Mouse (Mus musculus) C2C12 (cell line): ENCODE results near the gene Fmo1.

Source experiments
- CEBPB ChIP-seq: IDR thresholded peaks from one replicate; pipeline ENCODE4 v1.6.1; 2011; ENCODE audit warnings: low read depth, mild to moderate bottlenecking, control low read depth, moderate library complexity
- CTCF ChIP-seq: IDR thresholded peaks from one replicate; pipeline ENCODE4 v1.5.1; 2011; ENCODE audit not compliant: control insufficient read depth, insufficient read depth, insufficient read length
- MAX ChIP-seq: IDR thresholded peaks from one replicate; pipeline ENCODE4 v1.6.1; 2011; ENCODE audit warnings: mild to moderate bottlenecking, control low read depth
- MYOD1 ChIP-seq: IDR thresholded peaks from one replicate; pipeline ENCODE4 v1.6.1; 2011; ENCODE audit warnings: low read depth; ENCODE audit not compliant: control insufficient read depth, insufficient read length
- MYOG ChIP-seq: IDR thresholded peaks from one replicate; pipeline ENCODE4 v1.6.1; 2011; ENCODE audit not compliant: control insufficient read depth, insufficient read length; ENCODE audit errors: extremely low read depth
- USF1 ChIP-seq: IDR thresholded peaks from one replicate; pipeline ENCODE4 v1.6.1; 2011; ENCODE audit warnings: low read depth, mild to moderate bottlenecking, control low read depth, moderate library complexity

GRCm38 (mm10) chr1:162891980-162892451 is 25.6 kb upstream of the Fmo1 start:
- TF ChIP-seq USF1 (no peak), MYOG (no peak), CTCF (no peak), MAX (no peak), MYOD1 (no peak), CEBPB (peak; percentile 45)
